Mouse (Mus musculus): ENCODE measurements at regions not wholly inside any gene's neighbourhood (a gene's known extent, or its start where the extent isn't known, plus 50 kb on each side); places are given as distances from the start of the nearest gene placed in this dataset.

DNA sequence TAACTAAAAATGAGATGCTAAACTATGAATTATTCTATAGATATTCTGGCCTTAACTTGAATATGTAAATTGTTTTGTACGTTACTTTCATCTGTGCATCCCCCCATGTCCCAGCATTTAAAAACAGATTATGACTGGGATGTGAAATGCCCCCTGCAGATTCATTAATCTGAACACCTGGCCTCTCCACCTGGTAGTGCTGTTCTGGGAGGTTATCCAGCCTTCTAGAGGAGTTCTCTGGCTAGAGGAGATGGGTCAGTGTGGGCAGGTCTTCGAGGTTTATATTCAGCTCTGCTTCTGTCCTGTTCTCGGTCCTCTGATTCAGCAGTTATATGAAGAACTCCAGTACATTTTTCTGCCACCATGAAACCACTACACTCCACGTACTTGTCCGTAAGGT is 625.2 kb upstream of the Adgra3 start:
- H3K4me2 ChIP-seq (replicated peaks) = no peak overlapping the region
- no peak overlapping the region for H3K4me3 ChIP-seq (replicated peaks; ENCODE audit: low read length)
- H3K4me1 ChIP-seq (replicated peaks; ENCODE audit: control insufficient read depth, insufficient read depth, low read length) = no peaks in the 10 kb centered on the region
- DNase-seq (ENCODE audit: low spot score) = no peak
- no peaks in the 10 kb centered on the region for H3K9me3 ChIP-seq (ENCODE audit: control insufficient read depth, low read length)
- no peak for ATAC-seq (ENCODE audit: low FRiP score)
- no peak overlapping the region for H3K9ac ChIP-seq
- no peak overlapping the region for H3K27ac ChIP-seq
- 85% methylated on average over 5 of the region's 5 CpGs for WGBS
- H3K36me3 ChIP-seq (replicated peaks; ENCODE audit: control insufficient read depth, insufficient read depth) = no peaks in the 10 kb centered on the region
- H3K27me3 ChIP-seq (ENCODE audit: control insufficient read depth, insufficient read depth, low read length) = no peaks in the 10 kb centered on the region

GRCm38 (mm10) chr5:50636539-50636938 is 577.7 kb upstream of the Adgra3 start:
- H3K9me3 ChIP-seq (ENCODE audit: control insufficient read depth, low read length) = no peaks in the 10 kb centered on the region
- no peak overlapping the region for H3K9ac ChIP-seq
- H3K36me3 ChIP-seq (replicated peaks; ENCODE audit: control insufficient read depth, insufficient read depth) = no peaks in the 10 kb centered on the region
- DNase-seq (ENCODE audit: low spot score) (no peak), ATAC-seq (ENCODE audit: low FRiP score) (no peak)
- H3K4me1 ChIP-seq (replicated peaks; ENCODE audit: control insufficient read depth, insufficient read depth, low read length) = no peaks in the 10 kb centered on the region
- no peak overlapping the region for H3K27ac ChIP-seq
- H3K4me3 ChIP-seq (replicated peaks; ENCODE audit: low read length) = no peak overlapping the region
- no peaks in the 10 kb centered on the region for H3K27me3 ChIP-seq (ENCODE audit: control insufficient read depth, insufficient read depth, low read length)
- no peak overlapping the region for H3K4me2 ChIP-seq (replicated peaks)

- Histone ChIP-seq H3K9me3 (ENCODE audit: control insufficient read depth, low read length) (no peaks in the 10 kb centered on the region), H3K36me3 (replicated peaks; ENCODE audit: control insufficient read depth, insufficient read depth) (no peaks in the 10 kb centered on the region), H3K4me2 (replicated peaks) (no peak overlapping the region), H3K4me1 (replicated peaks; ENCODE audit: control insufficient read depth, insufficient read depth, low read length) (no peaks in the 10 kb centered on the region), H3K27me3 (ENCODE audit: control insufficient read depth, insufficient read depth, low read length) (no peaks in the 10 kb centered on the region), H3K9ac (no peak overlapping the region), H3K27ac (no peak overlapping the region), H3K4me3 (replicated peaks; ENCODE audit: low read length) (no peak overlapping the region)
- ATAC-seq (ENCODE audit: low FRiP score) (no peak), DNase-seq (ENCODE audit: low spot score) (no peak)
- WGBS = 63% methylated on average over 6 of the region's 6 CpGs
Observed at GRCm38 (mm10) chr5:50626648-50627047, 567.8 kb upstream of the Adgra3 start.

DNA sequence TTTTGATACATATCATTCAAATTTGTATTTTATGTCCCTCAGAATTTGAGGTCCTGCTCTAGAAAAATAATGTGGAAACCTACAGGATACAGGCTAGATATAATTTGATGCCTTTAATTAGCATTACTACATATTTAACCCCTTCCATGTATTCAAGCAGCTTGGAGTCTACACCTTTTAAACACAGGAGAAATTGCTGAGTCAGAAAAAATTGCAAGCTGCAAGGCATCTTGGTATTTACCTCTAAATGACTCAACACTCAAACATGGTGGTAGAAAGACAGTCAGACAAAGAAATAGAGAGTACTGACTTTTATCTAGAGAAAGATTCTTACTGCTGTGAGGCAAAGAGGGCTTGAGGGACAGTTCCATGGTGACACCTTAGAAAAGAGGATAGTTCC is 565.4 kb upstream of the Adgra3 start:
- H3K4me2 ChIP-seq (replicated peaks) = no peak overlapping the region
- no peak overlapping the region for H3K27ac ChIP-seq
- no peak overlapping the region for H3K9ac ChIP-seq
- H3K4me1 ChIP-seq (replicated peaks; ENCODE audit: control insufficient read depth, insufficient read depth, low read length) = no peaks in the 10 kb centered on the region
- H3K27me3 ChIP-seq (ENCODE audit: control insufficient read depth, insufficient read depth, low read length) = no peaks in the 10 kb centered on the region
- DNase-seq (ENCODE audit: low spot score) (no peak), ATAC-seq (ENCODE audit: low FRiP score) (no peak)
- H3K4me3 ChIP-seq (replicated peaks; ENCODE audit: low read length) = no peak overlapping the region
- no peaks in the 10 kb centered on the region for H3K36me3 ChIP-seq (replicated peaks; ENCODE audit: control insufficient read depth, insufficient read depth)
- no peaks in the 10 kb centered on the region for H3K9me3 ChIP-seq (ENCODE audit: control insufficient read depth, low read length)
